Mouse (Mus musculus) bone marrow macrophage, adult 2 months (primary cell): Measurements from ENCODE around the gene Cd36.

Experiments used
- CTCF ChIP-seq: IDR thresholded peaks from 2 replicates; pipeline ENCODE4 v1.5.1; 2012; ENCODE audit warnings: low read depth, mild to moderate bottlenecking, low read length, moderate library complexity
- POLR2A ChIP-seq: IDR thresholded peaks from 2 replicates; pipeline ENCODE4 v1.6.1; 2012; ENCODE audit warnings: mild to moderate bottlenecking, low read depth, low read length, borderline replicate concordance

DNA sequence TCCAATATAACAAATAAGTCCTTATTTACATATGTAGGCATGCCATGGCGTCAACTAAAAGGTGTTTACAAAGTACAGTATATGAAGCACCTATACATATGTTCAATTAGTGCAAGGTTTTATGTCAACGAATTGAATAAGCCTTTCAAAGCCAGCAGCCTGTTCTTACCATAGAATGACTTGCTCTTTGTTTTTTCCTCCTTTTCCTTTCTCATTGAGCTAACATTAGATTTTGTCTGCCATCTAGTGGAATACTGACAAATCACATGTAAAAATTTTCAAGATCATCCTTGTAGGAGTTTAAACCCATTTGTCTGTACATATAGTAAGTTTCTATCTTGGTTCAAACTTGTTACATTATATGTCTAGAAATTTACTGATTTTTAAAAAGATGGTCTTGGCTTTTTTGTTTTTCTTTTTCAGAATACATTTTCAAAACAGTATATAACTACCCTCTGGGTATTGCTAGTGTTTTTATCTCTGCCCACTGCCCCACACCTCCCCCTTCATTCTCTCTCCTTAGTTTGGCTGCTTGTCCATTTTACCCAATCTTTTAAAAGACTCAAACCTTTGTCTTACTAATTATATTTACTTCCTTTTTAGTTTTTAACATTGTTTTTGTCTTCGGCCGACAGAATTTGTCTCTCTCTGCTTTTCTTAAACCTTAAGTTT, 122.5 kb downstream of the Cd36 start:
- TF ChIP-seq POLR2A (no peak), CTCF (no peak)
